Comparison of ENCODE assay signal across 34 mouse cellular contexts in genomic region chr11:35945187-35945586, GRCm38 (mm10). TPM values are rescaled to one million over a fixed set of nuclear protein-coding genes. Genes with fewer than 3 reads are reported as not detected.
DNase-seq lines count a peak whose midpoint lies in the region; ATAC-seq and TF ChIP-seq lines count a peak whose summit lies in the region.
"Had no signal": no experiment of that assay in that cellular context is flagged by ENCODE, and none has a peak within 500 bp of the region (broad histone marks: within the 10 kb centered on the region; RNA-seq: fewer than 3 reads in every experiment).

No protein-coding gene starts in this region.

- no peaks in the 10 kb centered on the region for H3K27me3 ChIP-seq in kidney, adult 2 months (replicated peaks; ENCODE audit: control insufficient read depth, insufficient read depth, low read length)
- no peaks in the 10 kb centered on the region for H3K27me3 ChIP-seq in intestine, embryonic 16.5 days (replicated peaks; ENCODE audit: control insufficient read depth, insufficient read depth, low read length)
- no peaks in the 10 kb centered on the region for H3K27me3 ChIP-seq in stomach, embryonic 15.5 days (replicated peaks)
- H3K27me3 ChIP-seq: CH12.LX; forebrain, embryonic 12.5 days; heart, embryonic 15.5 days; hindbrain, embryonic 12.5 days; liver, embryonic 12.5 days; midbrain, embryonic 15.5 days; neural tube, embryonic 15.5 days had no signal

- no peak overlapping the region for H3K9ac ChIP-seq in intestine, embryonic 16.5 days (ENCODE audit: low read depth, low read length)
- no peak overlapping the region for H3K9ac ChIP-seq in stomach, embryonic 15.5 days
- H3K9ac ChIP-seq: forebrain, embryonic 12.5 days; forebrain, postnatal 0 days; heart, embryonic 15.5 days; hindbrain, embryonic 12.5 days; liver, embryonic 12.5 days; liver, postnatal 0 days; midbrain, embryonic 15.5 days; neural tube, embryonic 15.5 days had no signal

- 31% methylated on average over 6 of the region's 6 CpGs for WGBS in kidney, adult 2 months
- 33% methylated on average over 6 of the region's 6 CpGs for WGBS in intestine, embryonic 16.5 days
- WGBS in stomach, embryonic 15.5 days, result 53% methylated on average over 6 of the region's 6 CpGs

- H3K4me3 ChIP-seq in kidney, adult 2 months (ENCODE audit: insufficient read depth, low read depth, low read length), result no peak overlapping the region
- H3K4me3 ChIP-seq in intestine, embryonic 16.5 days (ENCODE audit: low read length), result no peak overlapping the region
- no peak overlapping the region for H3K4me3 ChIP-seq in stomach, embryonic 15.5 days (replicated peaks)
- H3K4me3 ChIP-seq: erythroblast, embryonic 14.5 days; forebrain, embryonic 12.5 days; heart, embryonic 10.5 days; heart, embryonic 15.5 days; hindbrain, embryonic 12.5 days; liver, embryonic 12.5 days; midbrain, embryonic 15.5 days; neural tube, embryonic 15.5 days had no signal

- no peaks in the 10 kb centered on the region for H3K36me3 ChIP-seq in kidney, adult 2 months (ENCODE audit: control insufficient read depth, insufficient read depth, low read length)
- H3K36me3 ChIP-seq in intestine, embryonic 16.5 days (ENCODE audit: control insufficient read depth, insufficient read depth, low read length), result no peaks in the 10 kb centered on the region
- H3K36me3 ChIP-seq in stomach, embryonic 15.5 days, result no peaks in the 10 kb centered on the region
- H3K36me3 ChIP-seq: forebrain, embryonic 12.5 days; G1E; heart, embryonic 10.5 days; heart, embryonic 15.5 days; hindbrain, embryonic 12.5 days; liver, embryonic 12.5 days; midbrain, embryonic 15.5 days; neural tube, embryonic 15.5 days had no signal

- TF ChIP-seq POLR2A in kidney, adult 2 months (IDR thresholded peaks at IDR 0.05; ENCODE audit: low read depth, low read length), result no peak

- peak overlapping the region; percentile 19; the same call in 1 of the 2 replicates for H3K4me2 ChIP-seq in intestine, embryonic 16.5 days (ENCODE audit: low read depth, low read length)
- no peak overlapping the region for H3K4me2 ChIP-seq in stomach, embryonic 15.5 days
- H3K4me2 ChIP-seq: forebrain, embryonic 12.5 days; heart, embryonic 15.5 days; hindbrain, embryonic 12.5 days; liver, embryonic 12.5 days; midbrain, embryonic 15.5 days; neural tube, embryonic 15.5 days had no signal

- no peaks in the 10 kb centered on the region for H3K9me3 ChIP-seq in intestine, embryonic 16.5 days (ENCODE audit: control insufficient read depth, low read length)
- H3K9me3 ChIP-seq in stomach, embryonic 15.5 days, result no peaks in the 10 kb centered on the region
- H3K9me3 ChIP-seq: forebrain, embryonic 12.5 days; heart, embryonic 10.5 days; heart, embryonic 15.5 days; hindbrain, embryonic 12.5 days; liver, embryonic 12.5 days; midbrain, embryonic 15.5 days; neural tube, embryonic 15.5 days had no signal

- peak overlapping the region; percentile 9; the same call in 1 of the 2 replicates for H3K27ac ChIP-seq in kidney, adult 2 months (ENCODE audit: insufficient read depth, low read depth, low read length)
- H3K27ac ChIP-seq in intestine, embryonic 16.5 days (ENCODE audit: low read length), result peak overlapping the region; percentile 57
- H3K27ac ChIP-seq in stomach, embryonic 15.5 days, result no peak overlapping the region
- H3K27ac ChIP-seq: forebrain, embryonic 12.5 days; heart, embryonic 10.5 days; heart, embryonic 15.5 days; hindbrain, embryonic 12.5 days; hindbrain, postnatal 0 days; liver, embryonic 12.5 days; midbrain, embryonic 15.5 days; neural tube, embryonic 15.5 days had no signal

- ATAC-seq in intestine, embryonic 16.5 days, result peak; percentile 90
- ATAC-seq in stomach, embryonic 15.5 days (ENCODE audit: insufficient read depth, low FRiP score, low read depth), result peak; percentile 40
- ATAC-seq: forebrain, postnatal 0 days; hindbrain, postnatal 0 days; liver, embryonic 12.5 days; liver, postnatal 0 days; midbrain, embryonic 15.5 days had no signal

- peaks cover 38% of the 10 kb centered on the region for H3K4me1 ChIP-seq in kidney, adult 2 months (ENCODE audit: control insufficient read depth, insufficient read depth, low read length)
- peaks cover 28% of the 10 kb centered on the region for H3K4me1 ChIP-seq in intestine, embryonic 16.5 days (ENCODE audit: control insufficient read depth, insufficient read depth, low read length)
- H3K4me1 ChIP-seq in stomach, embryonic 15.5 days, result peaks cover 4% of the 10 kb centered on the region; the same call in 1 of the 2 replicates

- no peak for DNase-seq in kidney, adult 2 months
- DNase-seq in kidney, postnatal 14 days, result no peak
- peak; percentile 56 for DNase-seq in ES-CJ7 (ENCODE audit: low read depth, low spot score)
- no peak for DNase-seq in heart, postnatal 4 days
- DNase-seq in cerebellum, adult 11-12 months, result no peak
- DNase-seq in frontal cortex, postnatal 10 days (ENCODE audit: low spot score in 2 of 2), result no peak
- DNase-seq: adrenal gland, postnatal 25 days; cerebellum, adult 18-20 months; cerebellum, postnatal 10 days; forebrain, postnatal 0 days; gastrocnemius, postnatal 14 days; kidney, adult 18-20 months; kidney, postnatal 4 days; layer of hippocampus, postnatal 36 days; left cerebral cortex, postnatal 4 days; liver, postnatal 0 days; retina, postnatal 1 day; thymus, adult 2 months; thymus, postnatal 36 days had no signal

- TF ChIP-seq CTCF in kidney, adult 2 months (conservative IDR thresholded peaks at IDR 0.05; ENCODE audit: insufficient read depth, insufficient read length, low read depth, low read length), result no peak

RNA-seq across cellular contexts. Expression of gene Wwc1, which starts 35.1 kb away (rescaled TPM):
- polyA plus RNA-seq in kidney, adult 2 months (2012; rRNA removed), result 91.9 and 110 TPM in 2 replicates
- polyA plus RNA-seq in intestine, embryonic 16.5 days (2015; fragmentation: Nextera tagmentation; extraction: Ambion mirVana), result 8.5 and 9.0 TPM in 2 replicates
- polyA plus RNA-seq in stomach, embryonic 15.5 days (2015; fragmentation: Nextera tagmentation; extraction: Ambion mirVana), result 10.9 and 12.6 TPM in 2 replicates
- 1 to 10 TPM; 3.5 to 5.0 TPM for total RNA-seq in heart, postnatal 4 days (2021)
- total RNA-seq: common myeloid progenitor, adult 5-6 weeks; granulocyte monocyte progenitor cell, adult 5-6 weeks had no signal
